Mouse (Mus musculus) ovary, postnatal 10 days (tissue): ENCODE measurements around the gene Plpp1.

ENCODE experiments used
- DNase-seq: peaks from one replicate; pipeline ENCODE4 v3.0.0; 2022; ENCODE audit warnings: low spot score

Gene Plpp1

GRCm38 (mm10) chr13:112773991-112774675 is 26.5 kb upstream of the Plpp1 start:
- no peak for DNase-seq

- DNase-seq = no peak
Measured at GRCm38 (mm10) chr13:112775856-112776255, 24.7 kb upstream of the Plpp1 start.

GRCm38 (mm10) chr13:112778407-112778806 is 22.2 kb upstream of the Plpp1 start:
- no peak for DNase-seq

GRCm38 (mm10) chr13:112785305-112785704 is 15.3 kb upstream of the Plpp1 start:
- DNase-seq = no peak

- no peak for DNase-seq
Measured at GRCm38 (mm10) chr13:112786142-112786541, 14.4 kb upstream of the Plpp1 start.

- DNase-seq = no peak
Measured at GRCm38 (mm10) chr13:112786942-112787533, 13.6 kb upstream of the Plpp1 start.

GRCm38 (mm10) chr13:112790774-112791173 is 9.8 kb upstream of the Plpp1 start:
- DNase-seq = no peak

GRCm38 (mm10) chr13:112791906-112792305 is 8.7 kb upstream of the Plpp1 start:
- no peak for DNase-seq

- no peak for DNase-seq
Measured at GRCm38 (mm10) chr13:112798243-112798952, 2.2 kb upstream of the Plpp1 start.

GRCm38 (mm10) chr13:112798953-112799305 is 1.7 kb upstream of the Plpp1 start:
- DNase-seq = no peak

- no peak for DNase-seq
Measured at GRCm38 (mm10) chr13:112799721-112800241, 811 bp upstream of the Plpp1 start.

- DNase-seq = peak; percentile 9
Measured at GRCm38 (mm10) chr13:112801381-112802004, 901 bp downstream of the Plpp1 start.

GRCm38 (mm10) chr13:112803106-112803505 is 2.5 kb downstream of the Plpp1 start:
- DNase-seq = no peak

- DNase-seq = no peak
Measured at GRCm38 (mm10) chr13:112803661-112804060, 3.1 kb downstream of the Plpp1 start.

- DNase-seq = no peak
Measured at GRCm38 (mm10) chr13:112805529-112805928, 4.9 kb downstream of the Plpp1 start.

GRCm38 (mm10) chr13:112807936-112808667 is 7.5 kb downstream of the Plpp1 start:
- no peak for DNase-seq

GRCm38 (mm10) chr13:112809504-112810247 is 9.1 kb downstream of the Plpp1 start:
- DNase-seq = no peak

- no peak for DNase-seq
Measured at GRCm38 (mm10) chr13:112810248-112810645, 9.7 kb downstream of the Plpp1 start.

GRCm38 (mm10) chr13:112810751-112811150 is 10.2 kb downstream of the Plpp1 start:
- no peak for DNase-seq

- no peak for DNase-seq
Measured at GRCm38 (mm10) chr13:112811708-112812403, 11.3 kb downstream of the Plpp1 start.

- no peak for DNase-seq
Measured at GRCm38 (mm10) chr13:112815996-112816395, 15.4 kb downstream of the Plpp1 start.
